Mouse (Mus musculus): ENCODE data around the gene Gsg1l. TPM values are rescaled to one million over a fixed set of nuclear protein-coding genes. Genes with fewer than 3 reads are reported as not detected.

Gsg1l gene
- polyA plus RNA-seq, 1 experiment: 0.05 TPM

DNA sequence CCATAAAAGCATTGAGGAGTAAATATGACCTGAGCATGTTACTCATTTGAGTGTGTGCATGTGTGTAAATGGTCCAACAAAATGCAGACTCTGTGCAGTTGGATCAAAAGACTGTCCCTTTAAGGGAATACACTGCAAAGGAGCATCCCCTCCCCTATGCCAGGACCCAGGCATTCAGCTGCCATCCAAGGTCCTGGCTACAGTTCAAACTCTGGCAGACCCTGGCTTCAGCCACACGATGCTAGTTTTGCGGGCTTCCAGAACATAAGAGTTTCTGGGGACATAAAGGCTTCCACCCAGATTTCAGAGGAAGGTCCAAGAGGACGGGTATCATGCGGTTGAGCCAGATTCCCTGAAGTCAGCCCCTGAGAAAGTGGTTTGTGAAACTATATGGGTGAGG, 133.2 kb downstream of the Gsg1l start:
- TF ChIP-seq CTCF (IDR thresholded peaks at IDR 0.05; ENCODE audit: extremely low read depth, insufficient read depth, insufficient read length, insufficient replicate concordance) (no peak), POLR2A (IDR thresholded peaks at IDR 0.05; ENCODE audit: low read depth, low read length) (no peak)
- H3K36me3 ChIP-seq (ENCODE audit: control insufficient read depth, insufficient read depth, low read length): no peaks in the 10 kb centered on the region
- H3K27ac ChIP-seq (ENCODE audit: insufficient read depth, low read length): no peak overlapping the region
- H3K4me3 ChIP-seq (ENCODE audit: extremely low read depth, insufficient read depth, insufficient read length): no peak overlapping the region
- DNase-seq (ENCODE audit: low read depth in 1 of 2, low spot score in 2 of 2): no peak
- H3K4me1 ChIP-seq (ENCODE audit: control insufficient read depth, insufficient read depth, insufficient read length): no peaks in the 10 kb centered on the region
- WGBS: 93% methylated on average over 4 of the region's 4 CpGs
- no peaks in the 10 kb centered on the region for H3K27me3 ChIP-seq (ENCODE audit: control insufficient read depth, insufficient read depth, low read length)

DNA sequence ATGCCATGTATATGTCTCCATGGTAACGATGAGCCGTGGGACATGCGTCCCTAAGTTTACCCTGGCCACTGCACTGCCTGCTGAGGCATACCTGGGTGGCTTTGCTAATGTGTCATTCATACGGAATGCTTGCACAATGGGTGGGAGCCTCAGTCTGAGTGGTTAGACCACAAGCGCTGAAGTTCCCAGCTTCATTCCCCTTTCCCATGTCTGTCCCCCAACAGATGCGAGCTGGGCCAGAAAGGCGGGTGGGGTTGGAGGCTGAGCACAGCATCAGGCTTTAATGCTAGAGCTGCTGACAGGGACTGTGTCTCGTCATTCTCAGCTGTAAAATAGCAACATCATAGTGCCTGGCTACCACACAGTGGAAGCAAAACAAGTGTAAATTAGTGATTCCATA, 136.3 kb downstream of the Gsg1l start:
- DNase-seq (ENCODE audit: low read depth in 1 of 2, low spot score in 2 of 2): no peak
- TF ChIP-seq POLR2A (IDR thresholded peaks at IDR 0.05; ENCODE audit: low read depth, low read length) (no peak), CTCF (IDR thresholded peaks at IDR 0.05; ENCODE audit: extremely low read depth, insufficient read depth, insufficient read length, insufficient replicate concordance) (no peak)
- H3K27me3 ChIP-seq (ENCODE audit: control insufficient read depth, insufficient read depth, low read length): no peaks in the 10 kb centered on the region

DNA sequence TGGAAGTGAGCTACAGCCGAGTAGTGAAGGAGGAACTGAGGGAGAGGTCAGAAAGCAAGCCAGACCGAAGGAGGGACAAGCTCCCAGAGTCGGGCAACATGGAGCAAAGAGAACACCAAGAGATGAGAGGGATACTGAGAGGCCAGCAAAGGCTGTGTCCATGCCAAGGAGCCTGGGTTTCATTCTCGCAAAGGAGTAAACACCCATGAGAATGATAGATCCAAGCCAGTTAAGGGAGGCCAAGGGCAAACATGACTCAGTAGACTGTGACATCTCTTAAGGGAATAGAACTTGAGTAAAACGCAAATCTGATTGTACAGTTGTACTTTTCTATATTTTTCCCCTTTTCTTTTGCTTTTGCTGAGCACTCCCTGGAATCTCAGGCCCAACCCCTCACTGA, 137.6 kb downstream of the Gsg1l start:
- no peak for DNase-seq (ENCODE audit: low read depth in 1 of 2, low spot score in 2 of 2)
- Histone ChIP-seq H3K4me1 (ENCODE audit: control insufficient read depth, insufficient read depth, insufficient read length) (no peaks in the 10 kb centered on the region), H3K4me3 (ENCODE audit: extremely low read depth, insufficient read depth, insufficient read length) (no peak overlapping the region), H3K27ac (ENCODE audit: insufficient read depth, low read length) (no peak overlapping the region), H3K36me3 (ENCODE audit: control insufficient read depth, insufficient read depth, low read length) (no peaks in the 10 kb centered on the region), H3K27me3 (ENCODE audit: control insufficient read depth, insufficient read depth, low read length) (no peaks in the 10 kb centered on the region)
- TF ChIP-seq CTCF (IDR thresholded peaks at IDR 0.05; ENCODE audit: extremely low read depth, insufficient read depth, insufficient read length, insufficient replicate concordance): no peak
- no peak for TF ChIP-seq POLR2A (IDR thresholded peaks at IDR 0.05; ENCODE audit: low read depth, low read length)
- 72% methylated on average over 5 of the region's 5 CpGs for WGBS

More for the DNA sequence above, 136.3 kb downstream of the Gsg1l start:
- 90% methylated on average over 8 of the region's 8 CpGs for WGBS
- Histone ChIP-seq H3K4me3 (ENCODE audit: extremely low read depth, insufficient read depth, insufficient read length) (no peak overlapping the region), H3K27ac (ENCODE audit: insufficient read depth, low read length) (no peak overlapping the region), H3K4me1 (ENCODE audit: control insufficient read depth, insufficient read depth, insufficient read length) (no peaks in the 10 kb centered on the region), H3K36me3 (ENCODE audit: control insufficient read depth, insufficient read depth, low read length) (no peaks in the 10 kb centered on the region)

DNA sequence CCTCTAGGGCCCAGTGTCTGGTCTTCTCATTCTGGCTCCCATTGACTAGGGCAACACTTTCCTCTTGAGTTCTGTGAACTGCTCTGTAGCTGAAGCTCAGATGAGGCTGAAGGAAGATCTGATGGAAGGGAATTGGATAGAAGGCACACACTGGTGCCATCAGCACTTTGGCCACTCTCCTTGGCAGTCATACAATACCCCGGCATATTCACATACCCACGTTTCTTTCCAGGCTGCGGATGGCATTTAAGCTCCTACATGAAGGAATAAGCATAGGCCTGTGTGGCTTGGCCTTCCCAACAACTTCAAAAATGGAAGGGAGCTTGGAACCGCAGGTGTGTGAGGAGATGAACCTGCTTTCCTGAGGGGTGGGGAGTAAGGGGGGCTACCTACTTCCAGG, 138.7 kb downstream of the Gsg1l start:
- TF ChIP-seq CTCF (IDR thresholded peaks at IDR 0.05; ENCODE audit: extremely low read depth, insufficient read depth, insufficient read length, insufficient replicate concordance): no peak
- TF ChIP-seq POLR2A (IDR thresholded peaks at IDR 0.05; ENCODE audit: low read depth, low read length): no peak

DNA sequence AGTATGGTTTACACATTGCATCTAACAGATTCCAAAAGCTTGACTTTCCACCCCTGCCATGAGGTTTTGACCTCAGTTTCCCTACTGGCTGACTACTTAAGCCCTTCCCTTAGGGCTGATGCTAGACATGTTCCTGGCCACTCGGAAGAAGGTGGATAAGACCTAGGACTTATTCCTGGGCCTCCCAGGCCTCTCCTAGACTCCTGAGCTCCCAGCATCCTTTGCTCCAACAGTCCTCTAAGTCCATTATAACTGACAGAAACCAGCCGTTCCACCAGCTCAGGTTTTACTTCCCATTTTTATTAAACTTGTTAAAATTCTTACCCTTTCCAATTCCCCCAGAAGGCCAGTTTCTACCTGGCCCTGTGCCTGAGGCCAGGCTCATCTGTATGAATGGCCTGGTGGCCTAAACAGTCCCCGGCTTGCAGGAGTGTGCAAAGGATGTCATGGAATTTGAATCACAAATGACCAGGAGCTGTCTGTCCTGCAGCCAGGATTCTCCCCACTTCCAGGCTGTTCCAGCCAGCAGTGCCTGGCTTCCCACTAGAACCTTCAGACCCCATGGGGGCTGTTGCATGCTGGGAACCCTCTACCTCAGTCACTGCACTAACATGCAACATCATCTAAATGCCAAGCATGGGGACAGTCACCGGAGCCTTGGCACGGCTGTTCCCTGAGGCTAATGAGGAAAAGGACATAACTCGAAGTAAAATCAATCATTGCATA, 139.7 kb downstream of the Gsg1l start:
- WGBS: 75% methylated on average over 6 of the region's 6 CpGs
- H3K4me1 ChIP-seq (ENCODE audit: control insufficient read depth, insufficient read depth, insufficient read length): no peaks in the 10 kb centered on the region
- no peaks in the 10 kb centered on the region for H3K36me3 ChIP-seq (ENCODE audit: control insufficient read depth, insufficient read depth, low read length)
- no peak overlapping the region for H3K27ac ChIP-seq (ENCODE audit: insufficient read depth, low read length)
- no peak for DNase-seq (ENCODE audit: low read depth in 1 of 2, low spot score in 2 of 2)
- TF ChIP-seq CTCF (IDR thresholded peaks at IDR 0.05; ENCODE audit: extremely low read depth, insufficient read depth, insufficient read length, insufficient replicate concordance) (no peak), POLR2A (IDR thresholded peaks at IDR 0.05; ENCODE audit: low read depth, low read length) (no peak)
- no peaks in the 10 kb centered on the region for H3K27me3 ChIP-seq (ENCODE audit: control insufficient read depth, insufficient read depth, low read length)
- H3K4me3 ChIP-seq (ENCODE audit: extremely low read depth, insufficient read depth, insufficient read length): no peak overlapping the region

More for the DNA sequence above, 138.7 kb downstream of the Gsg1l start:
- H3K36me3 ChIP-seq (ENCODE audit: control insufficient read depth, insufficient read depth, low read length): no peaks in the 10 kb centered on the region
- no peak overlapping the region for H3K4me3 ChIP-seq (ENCODE audit: extremely low read depth, insufficient read depth, insufficient read length)
- no peaks in the 10 kb centered on the region for H3K4me1 ChIP-seq (ENCODE audit: control insufficient read depth, insufficient read depth, insufficient read length)
- H3K27me3 ChIP-seq (ENCODE audit: control insufficient read depth, insufficient read depth, low read length): no peaks in the 10 kb centered on the region
- DNase-seq (ENCODE audit: low read depth in 1 of 2, low spot score in 2 of 2): no peak
- no peak overlapping the region for H3K27ac ChIP-seq (ENCODE audit: insufficient read depth, low read length)
- WGBS: 92% methylated on average over 4 of the region's 4 CpGs

DNA sequence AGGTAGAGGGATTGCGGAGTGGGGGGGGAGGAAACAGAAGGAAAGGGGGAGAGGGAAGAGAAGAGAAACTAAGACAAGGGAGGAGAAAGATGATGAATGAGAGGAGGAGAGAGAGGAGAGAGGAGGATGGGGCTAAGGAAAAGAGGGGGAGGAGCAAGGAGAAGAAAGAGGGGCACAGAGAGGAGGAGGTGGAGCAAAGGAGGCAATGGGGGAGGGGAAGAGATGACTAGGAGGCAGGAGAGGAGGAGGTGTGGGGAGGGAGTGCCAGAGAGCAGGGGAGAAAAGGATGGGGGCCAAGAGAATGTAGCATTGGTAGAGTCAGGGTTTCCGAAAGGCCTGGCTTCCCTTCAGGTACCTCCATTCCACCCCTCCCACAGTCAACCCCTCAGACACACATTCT, 147.9 kb downstream of the Gsg1l start:
- H3K36me3 ChIP-seq (ENCODE audit: control insufficient read depth, insufficient read depth, low read length): no peaks in the 10 kb centered on the region
- no peak overlapping the region for H3K27ac ChIP-seq (ENCODE audit: insufficient read depth, low read length)
- no peaks in the 10 kb centered on the region for H3K27me3 ChIP-seq (ENCODE audit: control insufficient read depth, insufficient read depth, low read length)
- TF ChIP-seq POLR2A (IDR thresholded peaks at IDR 0.05; ENCODE audit: low read depth, low read length): no peak
- TF ChIP-seq CTCF (IDR thresholded peaks at IDR 0.05; ENCODE audit: extremely low read depth, insufficient read depth, insufficient read length, insufficient replicate concordance): no peak
- 74% methylated on average over 2 of the region's 2 CpGs for WGBS
- no peak overlapping the region for H3K4me3 ChIP-seq (ENCODE audit: extremely low read depth, insufficient read depth, insufficient read length)
- no peak for DNase-seq (ENCODE audit: low read depth in 1 of 2, low spot score in 2 of 2)
- H3K4me1 ChIP-seq (ENCODE audit: control insufficient read depth, insufficient read depth, insufficient read length): no peaks in the 10 kb centered on the region
